In the genomic region with DNA sequence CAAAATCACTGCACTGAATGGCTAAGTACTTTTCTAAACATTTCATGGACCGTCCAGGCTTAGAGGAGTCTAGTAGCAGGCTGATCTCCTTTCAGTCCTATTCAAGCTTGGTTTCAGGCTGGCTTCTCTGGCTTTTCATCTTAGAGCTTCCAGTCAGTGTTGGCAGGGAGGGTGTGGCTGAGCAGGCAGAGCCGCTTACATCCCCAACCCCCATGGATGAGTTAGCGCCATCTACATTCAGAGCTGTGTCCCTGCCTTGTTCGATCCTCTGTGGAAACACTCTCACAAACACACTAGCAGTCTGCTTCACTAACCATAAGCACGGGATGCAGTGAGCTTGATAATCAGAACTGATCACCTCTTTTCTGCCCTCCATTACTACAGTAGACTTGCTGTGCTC, we compare ENCODE assay signal across 16 mouse cellular contexts. TPM values are rescaled to one million over a fixed set of nuclear protein-coding genes. Genes with fewer than 3 reads are reported as not detected.
DNase-seq lines count a peak whose midpoint lies in the region; ATAC-seq and TF ChIP-seq lines count a peak whose summit lies in the region.
"Had no signal": no experiment of that assay in that cellular context is flagged by ENCODE, and none has a peak within 500 bp of the region (broad histone marks: within the 10 kb centered on the region; RNA-seq: fewer than 3 reads in every experiment).

No protein-coding gene starts in this region.

- no peak overlapping the region for H3K4me3 ChIP-seq in forebrain, postnatal 0 days (ENCODE audit: low read depth, low read length)
- H3K4me3 ChIP-seq in forebrain, embryonic 15.5 days: no peak overlapping the region
- H3K4me3 ChIP-seq in liver, embryonic 14.5 days (ENCODE audit: insufficient read depth in 1 of 2, low read depth in 2 of 2, low read length in 2 of 2): no peak overlapping the region
- H3K4me3 ChIP-seq in liver, embryonic 12.5 days: no peak overlapping the region
- H3K4me3 ChIP-seq in stomach, embryonic 15.5 days (replicated peaks): no peak overlapping the region
- H3K4me3 ChIP-seq: forebrain, embryonic 13.5 days; hindbrain, embryonic 15.5 days; limb, embryonic 10.5 days; neural tube, embryonic 12.5 days had no signal

- H3K9ac ChIP-seq in forebrain, postnatal 0 days: no peak overlapping the region
- no peak overlapping the region for H3K9ac ChIP-seq in forebrain, embryonic 15.5 days (replicated peaks)
- no peak overlapping the region for H3K9ac ChIP-seq in liver, embryonic 14.5 days (replicated peaks)
- no peak overlapping the region for H3K9ac ChIP-seq in liver, embryonic 12.5 days
- H3K9ac ChIP-seq in stomach, embryonic 15.5 days: no peak overlapping the region
- H3K9ac ChIP-seq: forebrain, embryonic 13.5 days; hindbrain, embryonic 15.5 days; neural tube, embryonic 12.5 days had no signal

- H3K4me1 ChIP-seq in forebrain, postnatal 0 days (ENCODE audit: insufficient read depth): no peaks in the 10 kb centered on the region
- no peaks in the 10 kb centered on the region for H3K4me1 ChIP-seq in forebrain, embryonic 15.5 days
- no peaks in the 10 kb centered on the region for H3K4me1 ChIP-seq in liver, embryonic 14.5 days (replicated peaks; ENCODE audit: control insufficient read depth in 2 of 2, insufficient read depth in 2 of 2, low read length in 1 of 2)
- H3K4me1 ChIP-seq in liver, embryonic 12.5 days: no peaks in the 10 kb centered on the region
- 0 out of 2 replicates have a peak, but pooled peaks cover 5% of the 10 kb centered on the region for H3K4me1 ChIP-seq in stomach, embryonic 15.5 days
- H3K4me1 ChIP-seq: hindbrain, embryonic 15.5 days; limb, embryonic 10.5 days; neural tube, embryonic 12.5 days had no signal

- H3K9me3 ChIP-seq in forebrain, postnatal 0 days (ENCODE audit: low read length): no peaks in the 10 kb centered on the region
- no peaks in the 10 kb centered on the region for H3K9me3 ChIP-seq in forebrain, embryonic 15.5 days
- H3K9me3 ChIP-seq in liver, embryonic 14.5 days (ENCODE audit: control insufficient read depth, low read length): no peaks in the 10 kb centered on the region
- H3K9me3 ChIP-seq in liver, embryonic 12.5 days (replicated peaks): no peaks in the 10 kb centered on the region
- H3K9me3 ChIP-seq in stomach, embryonic 15.5 days: no peaks in the 10 kb centered on the region
- H3K9me3 ChIP-seq: forebrain, embryonic 13.5 days; hindbrain, embryonic 15.5 days; limb, embryonic 10.5 days; neural tube, embryonic 12.5 days had no signal

- H3K27ac ChIP-seq in forebrain, postnatal 0 days (ENCODE audit: low read depth, low read length): no peak overlapping the region
- H3K27ac ChIP-seq in forebrain, embryonic 15.5 days (replicated peaks): no peak overlapping the region
- H3K27ac ChIP-seq in liver, embryonic 14.5 days: no peak overlapping the region
- no peak overlapping the region for H3K27ac ChIP-seq in liver, embryonic 12.5 days
- H3K27ac ChIP-seq in stomach, embryonic 15.5 days: peak overlapping the region; percentile 53
- H3K27ac ChIP-seq: forebrain, embryonic 13.5 days; hindbrain, embryonic 15.5 days; limb, embryonic 10.5 days; neural tube, embryonic 12.5 days had no signal

- H3K36me3 ChIP-seq in forebrain, postnatal 0 days (ENCODE audit: insufficient read depth): peaks cover 43% of the 10 kb centered on the region
- H3K36me3 ChIP-seq in forebrain, embryonic 15.5 days: peaks cover 27% of the 10 kb centered on the region
- H3K36me3 ChIP-seq in liver, embryonic 14.5 days (replicated peaks; ENCODE audit: control insufficient read depth, insufficient read depth, low read depth): no peaks in the 10 kb centered on the region
- H3K36me3 ChIP-seq in liver, embryonic 12.5 days: peaks cover 40% of the 10 kb centered on the region
- peaks cover 19% of the 10 kb centered on the region for H3K36me3 ChIP-seq in stomach, embryonic 15.5 days

- H3K27me3 ChIP-seq in forebrain, postnatal 0 days (ENCODE audit: insufficient read depth, low read length): no peaks in the 10 kb centered on the region
- H3K27me3 ChIP-seq in forebrain, embryonic 15.5 days: no peaks in the 10 kb centered on the region
- H3K27me3 ChIP-seq in liver, embryonic 14.5 days (ENCODE audit: control insufficient read depth, insufficient read depth, low read length): no peaks in the 10 kb centered on the region
- H3K27me3 ChIP-seq in liver, embryonic 12.5 days (replicated peaks): no peaks in the 10 kb centered on the region
- no peaks in the 10 kb centered on the region for H3K27me3 ChIP-seq in stomach, embryonic 15.5 days (replicated peaks)
- H3K27me3 ChIP-seq: forebrain, embryonic 13.5 days; hindbrain, embryonic 15.5 days; neural tube, embryonic 12.5 days had no signal

- 0 out of 2 replicates have a peak, but pooled peaks have one; percentile 29 for TF ChIP-seq CTCF in forebrain, postnatal 0 days (IDR thresholded peaks at IDR 0.05; ENCODE audit: low read depth)
- TF ChIP-seq CTCF in liver, embryonic 14.5 days (IDR thresholded peaks at IDR 0.05; ENCODE audit: low read depth): 0 out of 2 replicates have a peak, but pooled peaks have one; percentile 11

- no peak for DNase-seq in forebrain, postnatal 0 days
- DNase-seq in liver, embryonic 14.5 days (ENCODE audit: low read depth in 3 of 3, low spot score in 3 of 3): no peak
- peak; percentile 26 for DNase-seq in embryo, embryonic 9.5 days (ENCODE audit: extremely low spot score)
- DNase-seq in testis, postnatal 14 days (ENCODE audit: low spot score): no peak
- DNase-seq: B cell, adult 2 months; heart, adult 11 months; thymus, postnatal 14 days had no signal

- TF ChIP-seq EP300 in liver, embryonic 14.5 days (IDR thresholded peaks at IDR 0.05; ENCODE audit: low read depth): no peak

- no peak overlapping the region for H3K4me2 ChIP-seq in forebrain, postnatal 0 days (ENCODE audit: low read depth)
- no peak overlapping the region for H3K4me2 ChIP-seq in forebrain, embryonic 15.5 days (replicated peaks)
- H3K4me2 ChIP-seq in liver, embryonic 14.5 days (ENCODE audit: low read depth): no peak overlapping the region
- H3K4me2 ChIP-seq in liver, embryonic 12.5 days: no peak overlapping the region
- H3K4me2 ChIP-seq in stomach, embryonic 15.5 days: no peak overlapping the region
- H3K4me2 ChIP-seq: forebrain, embryonic 13.5 days; hindbrain, embryonic 15.5 days; neural tube, embryonic 12.5 days had no signal

- WGBS in forebrain, postnatal 0 days: 42% methylated on average over 5 of the region's 5 CpGs
- WGBS in forebrain, embryonic 15.5 days: 42% methylated on average over 5 of the region's 5 CpGs
- 72% methylated on average over 5 of the region's 5 CpGs for WGBS in liver, embryonic 14.5 days (ENCODE audit: insufficient replicate concordance)
- WGBS in liver, embryonic 12.5 days (ENCODE audit: insufficient replicate concordance): 74% methylated on average over 5 of the region's 5 CpGs
- WGBS in stomach, embryonic 15.5 days: 67% methylated on average over 5 of the region's 5 CpGs

- ATAC-seq in forebrain, postnatal 0 days: peak; percentile 50
- ATAC-seq in forebrain, embryonic 15.5 days (replicated peaks): no peak
- ATAC-seq in liver, embryonic 14.5 days (ENCODE audit: insufficient read depth): no peak
- ATAC-seq in liver, embryonic 12.5 days: no peak
- no peak for ATAC-seq in stomach, embryonic 15.5 days (ENCODE audit: insufficient read depth, low FRiP score, low read depth)
- no peak for ATAC-seq in CD4-positive, CD25-positive, alpha-beta regulatory T cell, adult 4 months
- ATAC-seq: forebrain, embryonic 13.5 days had no signal

RNA-seq across cellular contexts. Expression of gene Gm10135, which starts 1.6 kb away (rescaled TPM):
- total RNA-seq in forebrain, postnatal 0 days (2014; rRNA removed): not detected in 2 replicates
- polyA plus RNA-seq in forebrain, postnatal 0 days (2015; fragmentation: Nextera tagmentation; extraction: Ambion mirVana): not detected in 2 replicates
- not detected in 2 replicates for polyA plus RNA-seq in forebrain, embryonic 15.5 days (2015; fragmentation: Nextera tagmentation; extraction: Ambion mirVana)
- not detected in 2 replicates for polyA plus RNA-seq in liver, embryonic 14.5 days (2012; rRNA removed)
- not detected in 2 replicates for polyA plus RNA-seq in liver, embryonic 14.5 days (2014; fragmentation: Nextera tagmentation; extraction: Ambion mirVana)
- polyA plus RNA-seq in liver, embryonic 12.5 days (2016; fragmentation: Nextera tagmentation; extraction: Ambion mirVana): not detected in 2 replicates
- not detected in 2 replicates for polyA plus RNA-seq in stomach, embryonic 15.5 days (2015; fragmentation: Nextera tagmentation; extraction: Ambion mirVana)
- polyA plus RNA-seq in CD4-positive, CD25-positive, alpha-beta regulatory T cell, adult 4 months (2017; shearing (Covaris generic)): not detected
- polyA plus RNA-seq: forebrain, embryonic 13.5 days; hindbrain, embryonic 15.5 days; limb, embryonic 10.5 days; lung, embryonic 16.5 days; neural tube, embryonic 12.5 days had no signal

RNA-seq across cellular contexts. Expression of gene Slc10a4, which starts 33.7 kb away (rescaled TPM):
- 6.5 and 14.2 TPM in 2 replicates for total RNA-seq in forebrain, postnatal 0 days (2014; rRNA removed)
- polyA plus RNA-seq in forebrain, postnatal 0 days (2015; fragmentation: Nextera tagmentation; extraction: Ambion mirVana): 21.3 and 27.0 TPM in 2 replicates
- 15.6 and 18.5 TPM in 2 replicates for polyA plus RNA-seq in forebrain, embryonic 15.5 days (2015; fragmentation: Nextera tagmentation; extraction: Ambion mirVana)
- polyA plus RNA-seq in liver, embryonic 14.5 days (2012; rRNA removed): 0.03 and 0.06 TPM in 2 replicates
- not detected in 2 replicates for polyA plus RNA-seq in liver, embryonic 14.5 days (2014; fragmentation: Nextera tagmentation; extraction: Ambion mirVana)
- 0.13 and 0.18 TPM in 2 replicates for polyA plus RNA-seq in liver, embryonic 12.5 days (2016; fragmentation: Nextera tagmentation; extraction: Ambion mirVana)
- polyA plus RNA-seq in stomach, embryonic 15.5 days (2015; fragmentation: Nextera tagmentation; extraction: Ambion mirVana): 8.6 and 10.6 TPM in 2 replicates
- not detected for polyA plus RNA-seq in CD4-positive, CD25-positive, alpha-beta regulatory T cell, adult 4 months (2017; shearing (Covaris generic))

RNA-seq across cellular contexts. Expression of gene Slain2, which starts 58.8 kb away (rescaled TPM):
- 43.4 and 48.2 TPM in 2 replicates for total RNA-seq in forebrain, postnatal 0 days (2014; rRNA removed)
- polyA plus RNA-seq in forebrain, postnatal 0 days (2015; fragmentation: Nextera tagmentation; extraction: Ambion mirVana): 11.3 and 12.7 TPM in 2 replicates
- 17.9 and 18.4 TPM in 2 replicates for polyA plus RNA-seq in forebrain, embryonic 15.5 days (2015; fragmentation: Nextera tagmentation; extraction: Ambion mirVana)
- polyA plus RNA-seq in liver, embryonic 14.5 days (2012; rRNA removed): 3.8 and 4.5 TPM in 2 replicates
- 5.4 and 6.0 TPM in 2 replicates for polyA plus RNA-seq in liver, embryonic 14.5 days (2014; fragmentation: Nextera tagmentation; extraction: Ambion mirVana)
- 13.4 and 14.1 TPM in 2 replicates for polyA plus RNA-seq in liver, embryonic 12.5 days (2016; fragmentation: Nextera tagmentation; extraction: Ambion mirVana)
- 15.2 and 16.2 TPM in 2 replicates for polyA plus RNA-seq in stomach, embryonic 15.5 days (2015; fragmentation: Nextera tagmentation; extraction: Ambion mirVana)
- 10 to 100 TPM in 1 of 2 experiments, 1 to 10 TPM in 1; 9.8 to 10.8 TPM for polyA plus RNA-seq in CD4-positive, CD25-positive, alpha-beta regulatory T cell, adult 4 months (2017; shearing (Covaris generic))
